Mouse (Mus musculus): ENCODE results near the gene Cyb5rl. TPM values are rescaled to one million over a fixed set of nuclear protein-coding genes. Genes with fewer than 3 reads are reported as not detected.

Gene Cyb5rl
- polyA plus RNA-seq, 1 experiment from 2014 or later = 4.5 TPM

Other genes starting within 250 kb of the Cyb5rl start
- 186 and 191 TPM in 2 replicates for gene Ssbp3, start 156.3 kb upstream of the Cyb5rl start, polyA plus RNA-seq (2015; fragmentation: Nextera tagmentation; extraction: Ambion mirVana)
- gene Mrpl37, start 120 bp upstream of the Cyb5rl start, polyA plus RNA-seq (2015; fragmentation: Nextera tagmentation; extraction: Ambion mirVana) = 76.9 and 80.9 TPM in 2 replicates
- not detected in 2 replicates for gene Cdcp2, start 29.9 kb downstream of the Cyb5rl start, polyA plus RNA-seq (2015; fragmentation: Nextera tagmentation; extraction: Ambion mirVana)
- 441 and 449 TPM in 2 replicates for gene Tmem59, start 111.4 kb downstream of the Cyb5rl start, polyA plus RNA-seq (2015; fragmentation: Nextera tagmentation; extraction: Ambion mirVana)
- gene Tceanc2, start 112.1 kb downstream of the Cyb5rl start, polyA plus RNA-seq (2015; fragmentation: Nextera tagmentation; extraction: Ambion mirVana) = 20.5 and 36.9 TPM in 2 replicates
- not detected in 2 replicates for gene Ldlrad1, start 142.2 kb downstream of the Cyb5rl start, polyA plus RNA-seq (2015; fragmentation: Nextera tagmentation; extraction: Ambion mirVana)
- gene Lrrc42, start 186.5 kb downstream of the Cyb5rl start, polyA plus RNA-seq (2015; fragmentation: Nextera tagmentation; extraction: Ambion mirVana) = 63.5 and 71.5 TPM in 2 replicates
- 47.1 and 51.6 TPM in 2 replicates for gene Hspb11, start 186.6 kb downstream of the Cyb5rl start, polyA plus RNA-seq (2015; fragmentation: Nextera tagmentation; extraction: Ambion mirVana)
- not detected in 2 replicates for gene Dio1, start 240.2 kb downstream of the Cyb5rl start, polyA plus RNA-seq (2015; fragmentation: Nextera tagmentation; extraction: Ambion mirVana)
- 63.0 and 63.5 TPM in 2 replicates for gene Yipf1, start 247.4 kb downstream of the Cyb5rl start, polyA plus RNA-seq (2015; fragmentation: Nextera tagmentation; extraction: Ambion mirVana)